Mouse (Mus musculus): ENCODE measurements around the gene Gm28041. TPM values are rescaled to one million over a fixed set of nuclear protein-coding genes. Genes with fewer than 3 reads are reported as not detected.

Gene Gm28041
- 0.28 TPM in 1 of 2 replicates, not detected in the other for polyA plus RNA-seq (2012; rRNA removed; ENCODE audit: low replicate concordance)

DNA sequence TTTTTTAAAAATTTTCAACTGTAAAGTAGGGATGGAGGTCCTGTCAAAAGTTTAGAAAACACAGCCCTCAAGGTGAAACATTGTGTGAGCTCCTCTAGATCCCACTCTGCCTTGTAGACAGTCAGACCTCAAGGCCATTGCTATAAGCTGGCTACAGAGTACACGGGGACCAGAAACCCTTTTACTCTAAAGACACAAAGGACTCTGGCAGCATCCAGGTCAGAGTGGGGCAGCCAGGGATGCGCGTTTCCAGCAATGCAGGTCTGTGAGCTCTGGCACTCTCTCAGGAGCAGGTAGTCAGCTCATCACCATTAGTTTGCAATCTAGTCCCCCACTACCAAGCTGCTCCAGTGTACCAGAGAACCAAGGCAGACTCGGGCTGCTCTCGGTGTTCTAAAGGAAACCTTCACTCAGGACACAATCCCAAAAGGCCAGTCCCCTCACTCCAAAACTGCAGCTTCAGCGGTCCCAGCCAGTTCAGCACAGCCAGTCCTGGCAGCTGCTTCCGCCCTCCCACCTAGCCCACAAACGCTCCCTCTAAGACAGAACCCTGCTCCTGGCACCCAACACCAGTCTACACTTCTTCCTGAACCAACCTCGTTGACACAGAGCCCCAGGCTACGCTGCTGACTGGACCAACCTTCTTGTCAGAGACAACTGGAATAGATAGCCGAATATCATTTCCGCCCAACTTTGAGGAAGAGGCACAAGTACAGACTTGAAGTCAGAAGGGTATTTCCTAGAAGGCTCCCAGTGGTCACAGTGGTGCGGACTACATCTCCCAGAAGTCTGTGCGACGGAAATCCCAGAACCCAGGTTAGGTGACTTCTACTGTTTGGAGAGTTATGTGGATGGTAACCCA is at the start of gene Gm28041, which contains the start of gene Zfp456:
TSS of gene Gm28041 (minus strand) at position 684 of the 862 bp plus-strand sequence.
TSS of gene Zfp456 (minus strand) at position 761 of the 862 bp plus-strand sequence.

DNA sequence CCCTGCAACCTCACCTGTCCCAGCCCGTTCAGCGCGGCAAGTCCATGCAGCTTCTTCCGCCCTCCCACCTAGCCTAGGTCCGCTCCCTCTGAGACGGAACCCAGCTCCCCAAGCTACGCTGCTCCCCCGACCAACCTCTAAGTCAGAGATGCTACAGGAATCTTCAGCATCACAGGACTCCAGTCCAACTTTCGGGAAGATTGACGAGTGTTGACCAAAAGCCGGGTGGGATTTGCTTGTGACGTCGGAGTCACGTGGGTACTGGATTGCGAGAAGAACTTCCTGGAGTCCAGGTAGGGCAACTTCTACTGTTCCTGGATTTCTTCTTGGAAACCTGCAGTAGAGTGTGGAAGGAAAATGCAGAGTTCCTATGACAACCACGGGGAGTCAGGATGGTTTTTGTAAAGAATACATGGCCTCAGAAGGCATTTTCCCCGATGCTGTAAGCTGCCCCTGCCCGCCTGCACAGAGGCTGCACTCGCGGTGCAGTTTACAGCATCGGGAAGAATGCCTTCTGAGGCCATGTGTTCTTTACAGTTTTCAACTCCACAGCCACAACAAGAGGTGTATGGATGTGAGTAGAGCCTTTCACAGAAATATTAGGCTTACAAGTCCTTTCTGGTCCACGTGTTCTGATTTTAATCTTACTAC is 45.8 kb upstream of the Gm28041 start, which contains the start of gene Zfp459:
TSS of gene Zfp459 (minus strand) at position 212 of the 651 bp plus-strand sequence.

DNA sequence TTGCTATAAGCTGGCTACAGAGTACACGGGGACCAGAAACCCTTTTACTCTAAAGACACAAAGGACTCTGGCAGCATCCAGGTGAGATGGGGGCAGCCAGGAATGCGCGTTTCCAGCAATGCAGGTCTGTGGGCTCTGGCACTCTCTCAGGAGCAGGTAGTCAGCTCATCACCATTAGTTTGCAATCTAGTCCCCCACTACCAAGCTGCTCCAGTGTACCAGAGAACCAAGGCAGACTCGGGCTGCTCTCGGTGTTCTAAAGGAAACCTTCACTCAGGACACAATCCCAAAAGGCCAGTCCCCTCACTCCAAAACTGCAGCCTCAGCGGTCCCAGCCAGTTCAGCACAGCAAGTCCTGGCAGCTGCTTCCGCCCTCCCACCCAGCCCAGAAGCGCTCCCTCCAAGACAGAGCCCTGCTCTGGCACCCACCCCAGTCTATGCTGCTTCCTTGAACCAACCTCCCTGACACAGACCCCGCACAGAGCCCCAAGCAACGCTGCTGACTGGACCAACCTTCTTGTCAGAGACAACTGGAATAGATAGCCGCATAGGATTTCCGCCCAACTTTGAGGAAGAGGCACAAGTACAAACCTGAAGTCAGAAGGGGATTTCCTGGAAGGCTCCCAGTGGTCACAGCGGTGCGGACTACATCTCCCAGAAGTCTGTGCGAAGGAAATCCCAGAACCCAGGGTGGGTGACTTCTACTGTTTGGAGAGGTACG is 23.8 kb upstream of the Gm28041 start, which contains the start of gene Zfp429:
TSS of gene Zfp429 (minus strand) at position 637 of the 721 bp plus-strand sequence.

DNA sequence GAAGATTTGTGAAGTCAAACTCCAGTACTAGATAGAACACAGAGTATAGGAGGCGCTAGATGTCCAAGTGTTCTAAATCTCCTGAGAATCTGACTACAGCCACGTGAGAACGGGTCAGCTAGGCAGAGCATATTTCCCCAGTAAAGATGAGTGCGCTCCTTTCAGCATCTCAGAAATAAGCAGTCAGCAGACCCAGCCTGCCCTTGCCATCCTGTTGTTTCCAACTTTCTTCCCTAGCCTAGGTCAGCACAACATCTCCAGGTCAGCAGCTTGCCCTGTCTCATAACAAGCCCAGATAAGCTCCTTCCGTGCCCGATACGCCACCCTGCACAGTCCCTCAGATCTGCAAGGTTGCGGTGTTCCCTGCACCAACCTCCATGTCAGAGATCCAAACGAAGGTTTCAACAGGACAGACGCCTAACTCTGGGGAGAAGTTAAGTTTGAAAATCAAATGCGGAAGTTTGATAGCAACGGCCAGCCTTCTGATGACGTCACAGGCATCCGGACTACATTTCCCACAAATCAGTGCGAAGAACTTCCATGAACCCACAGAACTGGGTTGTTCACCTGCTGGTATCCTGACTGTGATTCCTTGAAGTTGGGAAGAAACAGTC is 15.3 kb downstream of the Gm28041 start, which contains the start of the genes Gm28044 and Zfp953:
TSS of gene Gm28044 (minus strand) at position 406 of the 614 bp plus-strand sequence.
TSS of gene Zfp953 (minus strand) at position 475 of the 614 bp plus-strand sequence.

DNA sequence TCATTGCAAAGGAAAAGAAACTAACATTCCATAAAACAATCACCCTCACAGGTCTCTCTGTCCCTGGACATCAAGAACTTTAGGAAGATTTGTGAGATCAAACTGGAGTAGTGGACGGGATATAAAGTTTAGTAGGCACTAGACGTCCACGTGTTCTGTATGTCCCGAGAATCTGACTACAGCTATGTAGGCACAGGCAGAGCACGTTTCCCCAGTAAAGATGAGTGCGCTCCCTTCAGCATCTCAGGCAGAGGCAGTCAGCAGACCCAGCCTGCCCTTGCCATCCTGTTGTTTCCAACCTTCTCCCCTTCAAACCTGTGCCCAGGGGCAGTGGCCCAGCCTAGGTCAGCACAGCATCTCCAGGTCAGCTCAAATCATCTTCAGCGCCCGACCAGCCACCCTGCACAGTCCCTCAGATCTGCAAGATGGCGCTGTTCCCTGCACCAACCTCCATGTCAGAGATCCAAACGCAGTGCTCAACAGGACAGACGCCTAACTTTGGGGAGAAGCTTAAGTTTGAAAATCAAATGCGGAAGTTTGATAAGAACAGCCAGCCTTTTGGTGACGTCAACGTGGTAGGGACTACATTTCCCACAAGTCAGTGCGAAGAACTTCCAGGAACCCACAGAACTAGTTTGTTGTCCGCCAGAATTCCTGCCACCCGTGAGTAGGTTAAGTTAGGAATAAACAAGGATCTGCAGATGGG is 43.4 kb downstream of the Gm28041 start, which contains the start of gene Zfp595:
TSS of gene Zfp595 (minus strand) at position 552 of the 706 bp plus-strand sequence.

DNA sequence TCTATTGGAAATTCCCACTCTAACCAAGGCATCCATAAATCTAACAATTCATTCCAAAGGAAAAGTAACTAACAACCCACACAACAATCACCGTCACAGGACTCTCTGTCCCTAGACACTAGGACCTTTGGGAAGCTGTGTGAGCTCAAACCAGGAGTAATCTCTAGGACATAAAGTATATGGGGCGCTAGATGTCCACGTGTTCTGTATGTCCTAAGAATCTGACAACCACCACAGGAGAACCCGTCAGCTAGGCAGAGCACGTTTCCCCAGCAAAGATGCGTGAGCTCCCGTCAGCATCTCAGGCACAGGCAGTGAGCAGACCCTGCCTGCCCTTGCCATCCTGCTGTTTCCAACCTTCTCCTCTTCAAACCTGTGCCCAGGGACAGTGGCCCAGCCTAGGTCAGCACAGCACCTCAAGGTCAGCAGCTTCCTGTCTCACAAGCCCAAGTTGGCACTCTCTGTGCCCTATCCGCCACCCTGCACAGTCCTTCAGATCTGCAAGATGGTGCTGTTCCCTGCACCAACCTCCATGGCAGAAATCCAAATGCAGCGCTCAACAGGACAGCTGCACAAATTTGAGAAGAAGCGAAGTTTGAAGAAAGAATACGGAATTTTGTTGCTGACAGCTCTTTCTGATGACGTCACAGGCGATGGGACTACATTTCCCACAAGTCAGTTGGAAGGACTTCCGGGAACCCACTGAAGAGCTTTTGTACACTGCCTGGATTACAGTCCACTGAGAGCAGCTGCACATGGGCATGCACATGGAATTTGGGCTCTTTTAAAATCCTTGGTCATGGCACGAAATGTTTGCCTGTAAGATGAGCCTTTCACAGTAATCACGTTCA is 69.5 kb downstream of the Gm28041 start, which contains the start of gene Zfp457:
TSS of gene Zfp457 (minus strand) at position 664 of the 851 bp plus-strand sequence.

Other genes starting within 250 kb of the Gm28041 start
- 1.8 and 3.8 TPM in 2 replicates for gene Rsl1, start 202.6 kb downstream of the Gm28041 start, polyA plus RNA-seq (2012; rRNA removed; ENCODE audit: low replicate concordance)
- 0.33 and 0.71 TPM in 2 replicates for gene Zfp455, start 181.2 kb downstream of the Gm28041 start, polyA plus RNA-seq (2012; rRNA removed; ENCODE audit: low replicate concordance)
- gene Zfp458, start 97.3 kb downstream of the Gm28041 start, polyA plus RNA-seq (2012; rRNA removed; ENCODE audit: low replicate concordance): 0.34 and 0.78 TPM in 2 replicates
- gene Zfp457, start 69.2 kb downstream of the Gm28041 start, polyA plus RNA-seq (2012; rRNA removed; ENCODE audit: low replicate concordance): 1.0 and 1.5 TPM in 2 replicates
- gene Zfp595, start 43.2 kb downstream of the Gm28041 start, polyA plus RNA-seq (2012; rRNA removed; ENCODE audit: low replicate concordance): 0.95 and 1.3 TPM in 2 replicates
- gene Gm28044, start 15.2 kb downstream of the Gm28041 start, polyA plus RNA-seq (2012; rRNA removed; ENCODE audit: low replicate concordance): not detected in 2 replicates
- 0.35 and 0.37 TPM in 2 replicates for gene Zfp953, start 15.1 kb downstream of the Gm28041 start, polyA plus RNA-seq (2012; rRNA removed; ENCODE audit: low replicate concordance)
- gene Zfp456, start 77 bp upstream of the Gm28041 start, polyA plus RNA-seq (2012; rRNA removed; ENCODE audit: low replicate concordance): 0.21 and 0.32 TPM in 2 replicates
- gene Zfp429, start 24.1 kb upstream of the Gm28041 start, polyA plus RNA-seq (2012; rRNA removed; ENCODE audit: low replicate concordance): 2.2 and 4.0 TPM in 2 replicates
- gene Zfp459, start 45.7 kb upstream of the Gm28041 start, polyA plus RNA-seq (2012; rRNA removed; ENCODE audit: low replicate concordance): 0.32 and 0.41 TPM in 2 replicates
- 2.2 and 5.1 TPM in 2 replicates for gene Zfp874a, start 75.9 kb upstream of the Gm28041 start, polyA plus RNA-seq (2012; rRNA removed; ENCODE audit: low replicate concordance)
- gene Zfp874b, start 108.5 kb upstream of the Gm28041 start, polyA plus RNA-seq (2012; rRNA removed; ENCODE audit: low replicate concordance): 4.4 and 5.5 TPM in 2 replicates
- gene Zfp58, start 124.8 kb upstream of the Gm28041 start, polyA plus RNA-seq (2012; rRNA removed; ENCODE audit: low replicate concordance): 1.1 and 1.5 TPM in 2 replicates
- not detected in 2 replicates for gene Gm26965, start 150.4 kb upstream of the Gm28041 start, polyA plus RNA-seq (2012; rRNA removed; ENCODE audit: low replicate concordance)
- 23.3 and 37.9 TPM in 2 replicates for gene Zfp87, start 150.4 kb upstream of the Gm28041 start, polyA plus RNA-seq (2012; rRNA removed; ENCODE audit: low replicate concordance)
- gene Zfp748, start 178.1 kb upstream of the Gm28041 start, polyA plus RNA-seq (2012; rRNA removed; ENCODE audit: low replicate concordance): 2.0 and 4.3 TPM in 2 replicates
- gene Zfp729b, start 234.0 kb upstream of the Gm28041 start, polyA plus RNA-seq (2012; rRNA removed; ENCODE audit: low replicate concordance): 0.62 and 1.0 TPM in 2 replicates